Mouse (Mus musculus): Measurements from ENCODE around the gene Larp4. TPM values are rescaled to one million over a fixed set of nuclear protein-coding genes. Genes with fewer than 3 reads are reported as not detected.

Gene Larp4
- polyA plus RNA-seq, 1 experiment = 26.9 TPM

GRCm38 (mm10) chr15:99979266-99979665 lies 9.4 kb downstream of the Larp4 start:
- WGBS = 83% methylated on average over 1 of the region's 1 CpGs
- TF ChIP-seq CTCF (IDR thresholded peaks at IDR 0.05; ENCODE audit: borderline replicate concordance, insufficient read depth, low read depth, low read length) = no peak
- TF ChIP-seq POLR2A (IDR thresholded peaks at IDR 0.05; ENCODE audit: borderline replicate concordance, insufficient read depth, low read length) = no peak
- H3K27me3 ChIP-seq (ENCODE audit: control insufficient read depth, insufficient read depth, low read length) = no peaks in the 10 kb centered on the region
- no peak overlapping the region for H3K27ac ChIP-seq (ENCODE audit: insufficient read depth, low read length)
- DNase-seq = no peak
- no peaks in the 10 kb centered on the region for H3K4me1 ChIP-seq (ENCODE audit: control insufficient read depth, insufficient read depth, low read length)
- H3K4me3 ChIP-seq (replicated peaks; ENCODE audit: insufficient read depth, low read depth, low read length) = no peak overlapping the region

- H3K4me3 ChIP-seq (replicated peaks; ENCODE audit: insufficient read depth, low read depth, low read length) = no peak overlapping the region
- TF ChIP-seq POLR2A (IDR thresholded peaks at IDR 0.05; ENCODE audit: borderline replicate concordance, insufficient read depth, low read length) (no peak), CTCF (IDR thresholded peaks at IDR 0.05; ENCODE audit: borderline replicate concordance, insufficient read depth, low read depth, low read length) (no peak)
- no peaks in the 10 kb centered on the region for H3K27me3 ChIP-seq (ENCODE audit: control insufficient read depth, insufficient read depth, low read length)
- H3K4me1 ChIP-seq (ENCODE audit: control insufficient read depth, insufficient read depth, low read length) = no peaks in the 10 kb centered on the region
- WGBS = 94% methylated on average over 2 of the region's 2 CpGs
- no peak for DNase-seq
- H3K27ac ChIP-seq (ENCODE audit: insufficient read depth, low read length) = no peak overlapping the region
These were observed 9.8 kb downstream of the Larp4 start for GRCm38 (mm10) chr15:99979715-99980114.

- H3K4me1 ChIP-seq (ENCODE audit: control insufficient read depth, insufficient read depth, low read length) = no peaks in the 10 kb centered on the region
- H3K27me3 ChIP-seq (ENCODE audit: control insufficient read depth, insufficient read depth, low read length) = no peaks in the 10 kb centered on the region
- H3K4me3 ChIP-seq (replicated peaks; ENCODE audit: insufficient read depth, low read depth, low read length) = no peak overlapping the region
- no peak overlapping the region for H3K27ac ChIP-seq (ENCODE audit: insufficient read depth, low read length)
- whole genome bisulfite sequencing = 97% methylated on average over 1 of the region's 1 CpGs
- no peak for DNase-seq
- TF ChIP-seq CTCF (IDR thresholded peaks at IDR 0.05; ENCODE audit: borderline replicate concordance, insufficient read depth, low read depth, low read length) (no peak), POLR2A (IDR thresholded peaks at IDR 0.05; ENCODE audit: borderline replicate concordance, insufficient read depth, low read length) (no peak)
These were observed 23.2 kb downstream of the Larp4 start for GRCm38 (mm10) chr15:99993100-99993499.

- Histone ChIP-seq H3K4me1 (ENCODE audit: control insufficient read depth, insufficient read depth, low read length) (no peaks in the 10 kb centered on the region), H3K27ac (ENCODE audit: insufficient read depth, low read length) (no peak overlapping the region), H3K27me3 (ENCODE audit: control insufficient read depth, insufficient read depth, low read length) (no peaks in the 10 kb centered on the region), H3K4me3 (replicated peaks; ENCODE audit: insufficient read depth, low read depth, low read length) (no peak overlapping the region)
- WGBS = 88% methylated on average over 6 of the region's 6 CpGs
- TF ChIP-seq CTCF (IDR thresholded peaks at IDR 0.05; ENCODE audit: borderline replicate concordance, insufficient read depth, low read depth, low read length) (no peak), POLR2A (IDR thresholded peaks at IDR 0.05; ENCODE audit: borderline replicate concordance, insufficient read depth, low read length) (no peak)
- no peak for DNase-seq
These were observed 27.4 kb downstream of the Larp4 start for GRCm38 (mm10) chr15:99997114-99997804.

- DNase-seq = no peak
- TF ChIP-seq POLR2A (IDR thresholded peaks at IDR 0.05; ENCODE audit: borderline replicate concordance, insufficient read depth, low read length) (no peak), CTCF (IDR thresholded peaks at IDR 0.05; ENCODE audit: borderline replicate concordance, insufficient read depth, low read depth, low read length) (no peak)
- no peaks in the 10 kb centered on the region for H3K4me1 ChIP-seq (ENCODE audit: control insufficient read depth, insufficient read depth, low read length)
- no peak overlapping the region for H3K27ac ChIP-seq (ENCODE audit: insufficient read depth, low read length)
- H3K27me3 ChIP-seq (ENCODE audit: control insufficient read depth, insufficient read depth, low read length) = no peaks in the 10 kb centered on the region
- no peak overlapping the region for H3K4me3 ChIP-seq (replicated peaks; ENCODE audit: insufficient read depth, low read depth, low read length)
- 94% methylated on average over 1 of the region's 1 CpGs for WGBS
These were observed 29.5 kb downstream of the Larp4 start for GRCm38 (mm10) chr15:99999390-99999789.

GRCm38 (mm10) chr15:100004677-100005273 lies 34.9 kb downstream of the Larp4 start:
- 86% methylated on average over 7 of the region's 7 CpGs for WGBS
- no peak overlapping the region for H3K27ac ChIP-seq (ENCODE audit: insufficient read depth, low read length)

GRCm38 (mm10) chr15:100006180-100006579 lies 36.3 kb downstream of the Larp4 start:
- Histone ChIP-seq H3K27ac (ENCODE audit: insufficient read depth, low read length) (no peak overlapping the region), H3K4me3 (replicated peaks; ENCODE audit: insufficient read depth, low read depth, low read length) (no peak overlapping the region), H3K4me1 (ENCODE audit: control insufficient read depth, insufficient read depth, low read length) (no peaks in the 10 kb centered on the region), H3K27me3 (ENCODE audit: control insufficient read depth, insufficient read depth, low read length) (no peaks in the 10 kb centered on the region)
- no peak for DNase-seq
- TF ChIP-seq POLR2A (IDR thresholded peaks at IDR 0.05; ENCODE audit: borderline replicate concordance, insufficient read depth, low read length) (no peak), CTCF (IDR thresholded peaks at IDR 0.05; ENCODE audit: borderline replicate concordance, insufficient read depth, low read depth, low read length) (no peak)

More at GRCm38 (mm10) chr15:100004677-100005273, 34.9 kb downstream of the Larp4 start:
- Histone ChIP-seq H3K4me1 (ENCODE audit: control insufficient read depth, insufficient read depth, low read length) (no peaks in the 10 kb centered on the region), H3K27me3 (ENCODE audit: control insufficient read depth, insufficient read depth, low read length) (no peaks in the 10 kb centered on the region), H3K4me3 (replicated peaks; ENCODE audit: insufficient read depth, low read depth, low read length) (no peak overlapping the region)
- DNase-seq = no peak
- no peak for TF ChIP-seq CTCF (IDR thresholded peaks at IDR 0.05; ENCODE audit: borderline replicate concordance, insufficient read depth, low read depth, low read length)
- TF ChIP-seq POLR2A (IDR thresholded peaks at IDR 0.05; ENCODE audit: borderline replicate concordance, insufficient read depth, low read length) = no peak

- no peak overlapping the region for H3K4me3 ChIP-seq (replicated peaks; ENCODE audit: insufficient read depth, low read depth, low read length)
- DNase-seq = no peak
- 56% methylated on average over 6 of the region's 6 CpGs for WGBS
- no peak overlapping the region for H3K27ac ChIP-seq (ENCODE audit: insufficient read depth, low read length)
- TF ChIP-seq CTCF (IDR thresholded peaks at IDR 0.05; ENCODE audit: borderline replicate concordance, insufficient read depth, low read depth, low read length) (no peak), POLR2A (IDR thresholded peaks at IDR 0.05; ENCODE audit: borderline replicate concordance, insufficient read depth, low read length) (no peak)
- no peaks in the 10 kb centered on the region for H3K27me3 ChIP-seq (ENCODE audit: control insufficient read depth, insufficient read depth, low read length)
- H3K4me1 ChIP-seq (ENCODE audit: control insufficient read depth, insufficient read depth, low read length) = no peaks in the 10 kb centered on the region
These were observed 48.5 kb downstream of the Larp4 start for GRCm38 (mm10) chr15:100018280-100018899.
